Mouse (Mus musculus) liver, embryonic 12.5 days (tissue): ENCODE data around the gene Gga3. TPM values are rescaled to one million over a fixed set of nuclear protein-coding genes. Genes with fewer than 3 reads are reported as not detected.

Experiments used
- ATAC-seq: fragments of 200-750 bp; cut with Nextera tagmentation; 2 replicates; pipeline ENCODE4 v1.8.0; 2017; ENCODE audit warnings: moderate number of reproducible peaks, mild to moderate bottlenecking, moderate library complexity
- H3K27ac ChIP-seq: fragments of 300-500 bp; sonication (generic); 2 replicates; pipeline ENCODE4 v1.5.1; 2016; ENCODE audit warnings: mild to moderate bottlenecking
- H3K27me3 ChIP-seq: fragments of 300-500 bp; sonication (generic); replicated peaks from 2 replicates; pipeline ENCODE4 v1.6.1; 2016; ENCODE audit warnings: mild to moderate bottlenecking, moderate library complexity
- H3K36me3 ChIP-seq: fragments of 300-500 bp; sonication (generic); 2 replicates; pipeline ENCODE4 v1.6.1; 2016; ENCODE audit warnings: mild to moderate bottlenecking, moderate library complexity
- H3K4me1 ChIP-seq: fragments of 300-500 bp; sonication (generic); 2 replicates; pipeline ENCODE4 v1.6.1; 2016
- H3K4me2 ChIP-seq: fragments of 300-500 bp; sonication (generic); 2 replicates; pipeline ENCODE4 v1.6.1; 2016; ENCODE audit warnings: mild to moderate bottlenecking, moderate library complexity
- H3K4me3 ChIP-seq: fragments of 300-500 bp; sonication (generic); 2 replicates; pipeline ENCODE4 v1.5.1; 2016; ENCODE audit warnings: mild to moderate bottlenecking, moderate library complexity
- H3K9ac ChIP-seq: fragments of 300-500 bp; sonication (generic); 2 replicates; pipeline ENCODE4 v1.6.1; 2016; ENCODE audit warnings: mild to moderate bottlenecking, moderate library complexity
- H3K9me3 ChIP-seq: fragments of 300-500 bp; sonication (generic); replicated peaks from 2 replicates; pipeline ENCODE4 v1.6.1; 2016; ENCODE audit warnings: mild to moderate bottlenecking, moderate library complexity
- WGBS: fragments of 180-500 bp; shearing (Covaris S2); methylation state at CpG from one replicate; pipeline ENCODE4 v1.1.7; 2016; ENCODE audit not compliant: insufficient replicate concordance; 5-methylcytosine and 5-hydroxymethylcytosine counted together
- polyA plus RNA-seq: library from polyadenylated mRNA; unstranded; fragments of >200 nt; fragmentation: Nextera tagmentation; extraction: Ambion mirVana; gene quantifications from 2 replicates; pipeline ENCODE4 v1.2.1, GENCODE M21; 2016

The Gga3 gene
- polyA plus RNA-seq, 1 experiment from 2014 or later: 14.7 TPM

DNA sequence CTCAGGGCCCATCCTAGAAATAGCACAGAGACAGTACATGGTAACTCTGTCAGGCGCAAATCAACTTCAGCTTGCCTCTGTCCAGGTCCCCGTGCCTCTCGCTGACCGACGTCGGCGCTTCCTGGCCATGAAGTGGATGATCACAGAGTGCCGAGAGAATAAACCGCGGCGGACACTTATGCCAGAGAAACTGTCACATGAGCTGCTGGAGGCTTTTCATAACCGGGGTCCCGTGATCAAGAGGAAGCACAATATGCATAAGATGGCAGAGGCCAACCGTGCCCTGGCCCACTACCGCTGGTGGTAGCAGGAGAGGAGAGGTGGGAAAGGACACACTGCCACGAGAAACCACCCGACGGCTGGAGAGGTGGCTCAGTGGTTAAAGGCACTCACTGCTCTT is 2.9 kb upstream of the Gga3 start:
- Histone ChIP-seq H3K9ac (no peak overlapping the region), H3K27me3 (no peaks in the 10 kb centered on the region), H3K4me3 (no peak overlapping the region), H3K4me2 (no peak overlapping the region), H3K36me3 (peaks cover 57% of the 10 kb centered on the region), H3K4me1 (peaks cover 54% of the 10 kb centered on the region), H3K27ac (no peak overlapping the region), H3K9me3 (no peaks in the 10 kb centered on the region)
- no peak for ATAC-seq
- WGBS: 90% methylated on average over 18 of the region's 18 CpGs

DNA sequence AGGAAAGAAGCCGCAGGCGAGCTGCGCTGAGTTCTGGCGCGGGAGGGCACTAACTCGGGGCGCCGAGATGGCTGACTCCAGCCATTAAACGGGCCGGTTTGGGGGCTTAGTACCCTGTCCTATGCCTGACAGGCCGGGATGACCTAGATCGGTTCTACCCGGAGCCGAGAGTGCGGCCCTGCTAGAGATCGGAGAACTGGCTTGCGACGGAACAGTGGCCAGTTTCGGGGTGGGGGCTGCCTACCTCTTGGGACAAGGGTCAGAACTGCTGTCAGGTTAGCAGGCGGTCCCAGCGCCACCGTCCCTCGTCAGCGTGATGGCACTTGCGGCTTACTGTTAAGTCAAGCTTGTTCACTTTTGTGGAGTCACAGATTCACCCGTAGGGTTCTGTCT is 449 bp upstream of the Gga3 start:
- Histone ChIP-seq H3K4me2 (peak overlapping the region; percentile 91), H3K4me3 (peak overlapping the region; percentile 95), H3K4me1 (peaks cover 63% of the 10 kb centered on the region), H3K27me3 (no peaks in the 10 kb centered on the region), H3K27ac (peak overlapping the region; percentile 90), H3K9ac (peak overlapping the region; percentile 88), H3K9me3 (no peaks in the 10 kb centered on the region), H3K36me3 (peaks cover 66% of the 10 kb centered on the region)
- WGBS: under 1% methylated on average over 26 of the region's 26 CpGs
- ATAC-seq: peak; percentile 19

DNA sequence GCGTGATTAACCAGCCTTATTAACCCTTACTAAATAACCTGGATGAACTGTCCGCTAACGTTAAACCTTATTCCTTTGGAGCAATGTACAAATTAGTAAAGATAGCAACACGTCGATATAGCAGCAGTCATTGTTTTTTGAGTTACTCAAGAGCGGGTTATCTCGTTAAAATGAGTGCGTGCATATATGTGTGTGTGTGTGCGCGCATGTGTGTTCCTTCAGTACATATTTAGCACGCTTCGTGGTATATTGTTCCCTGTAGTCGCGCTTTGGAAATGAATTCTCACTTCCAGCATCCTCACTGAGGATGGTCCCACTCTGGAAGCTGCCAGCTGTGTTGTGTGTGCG is 749 bp downstream of the Gga3 start:
- peaks cover 64% of the 10 kb centered on the region for H3K36me3 ChIP-seq
- no peaks in the 10 kb centered on the region for H3K9me3 ChIP-seq
- 0 out of 2 replicates have a peak, but pooled peaks have one; percentile 1 for ATAC-seq
- H3K27ac ChIP-seq: peak overlapping the region; percentile 90
- WGBS: 5% methylated on average over 15 of the region's 15 CpGs
- peak overlapping the region; percentile 88 for H3K9ac ChIP-seq
- H3K4me3 ChIP-seq: peak overlapping the region; percentile 95
- peaks cover 66% of the 10 kb centered on the region for H3K4me1 ChIP-seq
- H3K27me3 ChIP-seq: no peaks in the 10 kb centered on the region
- peak overlapping the region; percentile 91 for H3K4me2 ChIP-seq

DNA sequence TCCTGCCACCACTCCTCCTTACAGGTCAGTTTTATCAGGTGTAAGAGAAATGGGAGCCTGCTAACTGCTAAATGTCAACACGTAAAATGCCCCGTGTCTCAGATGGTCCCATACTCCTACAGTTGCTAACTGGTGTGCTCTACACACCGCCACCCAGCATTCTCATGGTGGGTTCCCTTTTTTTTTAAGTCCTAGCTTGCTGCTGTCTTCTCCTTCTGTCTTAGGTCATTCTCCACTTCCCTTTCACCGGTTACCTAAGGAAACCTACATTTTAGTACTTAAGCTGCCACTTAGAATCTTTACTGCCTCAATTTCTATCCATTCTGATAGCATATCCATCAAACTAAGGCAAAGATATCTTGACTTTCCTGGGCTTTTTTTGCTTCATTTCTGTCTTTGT is 2.7 kb downstream of the Gga3 start:
- H3K27me3 ChIP-seq: no peaks in the 10 kb centered on the region
- 52% methylated on average over 4 of the region's 4 CpGs for WGBS

DNA sequence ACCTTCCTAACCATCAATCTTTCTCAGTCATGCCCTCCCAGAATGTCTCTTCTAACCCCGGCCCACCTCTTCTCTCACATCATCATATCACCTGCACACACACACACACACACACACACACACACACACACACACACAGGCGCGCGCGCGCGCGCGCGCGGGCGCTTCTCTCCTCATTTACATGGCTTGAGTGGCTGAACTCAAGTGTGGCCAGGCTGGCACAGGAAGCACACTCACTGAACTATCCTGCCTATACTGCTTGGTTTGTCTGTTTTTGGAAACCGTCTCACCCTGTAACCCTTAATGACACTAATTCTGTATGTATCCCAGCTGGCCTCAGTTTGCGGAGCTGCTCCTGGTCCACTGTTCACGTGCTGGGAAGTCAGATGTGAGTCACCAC is 3.1 kb downstream of the Gga3 start:
- Histone ChIP-seq H3K27me3 (no peaks in the 10 kb centered on the region), H3K9ac (0 out of 2 replicates have a peak overlapping the region, but pooled peaks have one; percentile 5), H3K9me3 (no peaks in the 10 kb centered on the region), H3K27ac (no peak overlapping the region), H3K4me1 (peaks cover 59% of the 10 kb centered on the region), H3K4me2 (no peak overlapping the region), H3K4me3 (no peak overlapping the region), H3K36me3 (peaks cover 63% of the 10 kb centered on the region)
- WGBS: 93% methylated on average over 15 of the region's 15 CpGs
- ATAC-seq: no peak

More for the DNA sequence above, 2.7 kb downstream of the Gga3 start:
- Histone ChIP-seq H3K9me3 (no peaks in the 10 kb centered on the region), H3K27ac (no peak overlapping the region), H3K4me3 (0 out of 2 replicates have a peak overlapping the region, but pooled peaks have one; percentile 95), H3K4me2 (no peak overlapping the region), H3K36me3 (peaks cover 63% of the 10 kb centered on the region), H3K4me1 (peaks cover 63% of the 10 kb centered on the region), H3K9ac (0 out of 2 replicates have a peak overlapping the region, but pooled peaks have one; percentile 5)
- no peak for ATAC-seq

DNA sequence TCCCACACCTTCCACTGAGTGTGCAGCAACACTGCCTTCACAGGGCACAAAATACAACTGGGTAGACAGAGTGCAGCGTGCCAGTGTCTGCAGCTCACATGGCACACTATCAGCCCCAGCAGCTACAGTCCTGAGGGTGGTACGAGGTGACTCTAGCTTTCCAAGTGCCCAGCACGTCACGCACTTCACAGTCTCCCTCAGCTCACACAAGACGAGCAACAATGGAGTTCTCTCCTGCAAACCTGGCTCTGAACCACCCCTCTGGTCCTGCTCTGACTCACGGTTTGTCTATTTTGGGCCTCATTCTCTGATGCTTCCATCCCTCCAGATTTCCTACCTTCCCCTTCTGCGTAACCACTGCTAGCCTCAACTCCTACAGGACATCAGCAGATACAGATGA is 4.1 kb downstream of the Gga3 start:
- WGBS: 85% methylated on average over 7 of the region's 7 CpGs
- Histone ChIP-seq H3K4me3 (no peak overlapping the region), H3K9me3 (no peaks in the 10 kb centered on the region), H3K27me3 (no peaks in the 10 kb centered on the region), H3K27ac (no peak overlapping the region), H3K4me1 (peaks cover 49% of the 10 kb centered on the region), H3K4me2 (no peak overlapping the region), H3K9ac (no peak overlapping the region), H3K36me3 (peaks cover 66% of the 10 kb centered on the region)
- no peak for ATAC-seq

- Histone ChIP-seq H3K9me3 (no peaks in the 10 kb centered on the region), H3K9ac (no peak overlapping the region), H3K36me3 (peaks cover 80% of the 10 kb centered on the region), H3K4me2 (no peak overlapping the region), H3K4me1 (peaks cover 46% of the 10 kb centered on the region), H3K4me3 (no peak overlapping the region), H3K27me3 (no peaks in the 10 kb centered on the region), H3K27ac (no peak overlapping the region)
- WGBS: 48% methylated on average over 4 of the region's 4 CpGs
- no peak for ATAC-seq
Observed at GRCm38 (mm10) chr11:115598309-115598708, 5.5 kb downstream of the Gga3 start.

DNA sequence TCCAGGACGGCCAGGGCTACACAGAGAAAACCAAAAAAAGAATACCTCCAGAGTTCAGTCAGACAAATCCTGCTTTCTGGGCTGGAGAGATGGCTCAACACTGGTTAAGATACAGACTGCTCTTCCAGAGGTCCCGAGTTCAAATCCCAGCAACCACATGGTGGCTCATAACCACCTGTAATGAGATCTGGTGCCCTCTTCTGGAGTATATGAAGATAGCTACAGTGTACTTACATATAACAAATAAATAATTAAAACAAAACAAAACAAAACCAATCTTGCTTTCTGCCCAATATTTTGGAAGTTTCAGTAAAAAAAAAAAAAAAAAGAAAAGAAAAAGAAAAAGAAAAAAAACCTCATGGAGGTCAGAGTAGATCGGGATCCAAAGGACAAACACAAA is 8.6 kb downstream of the Gga3 start:
- ATAC-seq: no peak
- no peaks in the 10 kb centered on the region for H3K27me3 ChIP-seq
- H3K4me2 ChIP-seq: no peak overlapping the region
- WGBS: 87% methylated on average over 3 of the region's 3 CpGs
- peaks cover 17% of the 10 kb centered on the region for H3K4me1 ChIP-seq
- no peak overlapping the region for H3K4me3 ChIP-seq
- no peak overlapping the region for H3K9ac ChIP-seq
- H3K9me3 ChIP-seq: no peaks in the 10 kb centered on the region
- H3K36me3 ChIP-seq: peaks cover 93% of the 10 kb centered on the region
- H3K27ac ChIP-seq: no peak overlapping the region

DNA sequence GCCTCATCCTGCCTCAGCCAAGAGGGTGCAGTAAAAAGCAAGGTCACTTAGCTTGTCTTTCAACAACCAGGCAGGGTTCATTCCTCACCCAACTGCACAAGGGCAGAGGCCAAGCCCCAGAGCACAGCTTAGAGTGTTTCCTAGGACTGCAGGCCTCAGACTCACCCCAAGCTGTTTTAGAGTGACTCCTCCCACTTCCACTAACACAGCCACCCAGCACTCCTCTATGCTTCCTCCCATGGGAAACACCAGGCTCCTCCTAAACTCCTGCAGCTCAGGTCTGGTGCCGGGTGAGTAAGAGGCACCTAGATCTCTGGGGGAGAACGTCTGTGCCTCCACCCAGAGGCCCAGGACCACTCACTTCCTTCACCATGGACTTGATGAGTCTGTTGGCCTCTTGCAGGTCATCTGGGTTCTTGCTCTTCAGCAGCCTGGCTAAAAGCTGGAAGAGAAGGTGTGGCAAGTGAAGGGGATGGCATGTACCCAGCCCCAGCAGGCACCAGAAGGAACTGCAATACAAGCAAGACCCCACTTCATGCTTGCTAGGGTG is 13.2 kb downstream of the Gga3 start:
- ATAC-seq: no peak
- H3K27ac ChIP-seq: no peak overlapping the region
- no peak overlapping the region for H3K4me3 ChIP-seq
- no peaks in the 10 kb centered on the region for H3K4me1 ChIP-seq
- no peaks in the 10 kb centered on the region for H3K27me3 ChIP-seq
- 79% methylated on average over 2 of the region's 2 CpGs for WGBS
- no peak overlapping the region for H3K4me2 ChIP-seq
- no peak overlapping the region for H3K9ac ChIP-seq
- H3K9me3 ChIP-seq: no peaks in the 10 kb centered on the region
- peaks cover 96% of the 10 kb centered on the region for H3K36me3 ChIP-seq

- Histone ChIP-seq H3K27me3 (no peaks in the 10 kb centered on the region), H3K4me2 (no peak overlapping the region), H3K9ac (no peak overlapping the region), H3K4me3 (no peak overlapping the region), H3K36me3 (peaks cover 98% of the 10 kb centered on the region), H3K9me3 (no peaks in the 10 kb centered on the region), H3K4me1 (no peaks in the 10 kb centered on the region), H3K27ac (no peak overlapping the region)
- no peak for ATAC-seq
- 80% methylated on average over 9 of the region's 9 CpGs for WGBS
Observed at GRCm38 (mm10) chr11:115587984-115588383, 15.9 kb downstream of the Gga3 start.

DNA sequence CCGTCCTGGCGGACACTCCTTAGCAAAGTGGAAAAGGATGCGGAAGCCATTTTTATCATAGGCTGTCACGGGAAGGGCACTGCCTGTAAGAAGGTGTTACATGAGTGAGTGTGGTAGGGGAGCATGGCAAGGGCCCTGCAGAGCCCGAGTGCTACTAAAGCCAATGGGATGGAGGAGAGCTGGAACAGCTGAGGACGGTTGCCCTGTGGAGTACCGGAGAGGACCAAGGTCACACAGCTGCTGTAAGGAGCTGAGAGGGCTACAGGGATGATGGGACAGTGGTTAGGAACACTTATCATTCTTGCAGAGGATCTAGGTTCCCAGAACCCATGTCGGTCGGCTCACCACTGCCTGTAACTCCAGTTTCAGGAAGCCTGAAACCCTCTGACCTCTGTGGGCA is 17.4 kb downstream of the Gga3 start:
- H3K4me1 ChIP-seq: no peaks in the 10 kb centered on the region
- H3K4me3 ChIP-seq: no peak overlapping the region
- no peak overlapping the region for H3K9ac ChIP-seq
- no peak overlapping the region for H3K4me2 ChIP-seq
- 87% methylated on average over 9 of the region's 9 CpGs for WGBS
- no peaks in the 10 kb centered on the region for H3K27me3 ChIP-seq
- no peak overlapping the region for H3K27ac ChIP-seq
- ATAC-seq: no peak
- H3K9me3 ChIP-seq: no peaks in the 10 kb centered on the region
- H3K36me3 ChIP-seq: peaks cover 98% of the 10 kb centered on the region

- no peak for ATAC-seq
- no peak overlapping the region for H3K4me3 ChIP-seq
- WGBS: 86% methylated on average over 7 of the region's 7 CpGs
Observed at GRCm38 (mm10) chr11:115585573-115586100, 18.2 kb downstream of the Gga3 start.

More at GRCm38 (mm10) chr11:115585573-115586100, 18.2 kb downstream of the Gga3 start:
- no peaks in the 10 kb centered on the region for H3K27me3 ChIP-seq
- H3K9me3 ChIP-seq: no peaks in the 10 kb centered on the region
- no peaks in the 10 kb centered on the region for H3K4me1 ChIP-seq
- H3K4me2 ChIP-seq: no peak overlapping the region
- no peak overlapping the region for H3K27ac ChIP-seq
- peaks cover 98% of the 10 kb centered on the region for H3K36me3 ChIP-seq
- H3K9ac ChIP-seq: no peak overlapping the region
